Mouse (Mus musculus) right cerebral cortex, postnatal 4 days (tissue): ENCODE measurements around the gene Tada2b.

Source experiments
- DNase-seq: peaks from one replicate; pipeline ENCODE4 v3.0.0-alpha.2; 2022

Tada2b gene

DNA sequence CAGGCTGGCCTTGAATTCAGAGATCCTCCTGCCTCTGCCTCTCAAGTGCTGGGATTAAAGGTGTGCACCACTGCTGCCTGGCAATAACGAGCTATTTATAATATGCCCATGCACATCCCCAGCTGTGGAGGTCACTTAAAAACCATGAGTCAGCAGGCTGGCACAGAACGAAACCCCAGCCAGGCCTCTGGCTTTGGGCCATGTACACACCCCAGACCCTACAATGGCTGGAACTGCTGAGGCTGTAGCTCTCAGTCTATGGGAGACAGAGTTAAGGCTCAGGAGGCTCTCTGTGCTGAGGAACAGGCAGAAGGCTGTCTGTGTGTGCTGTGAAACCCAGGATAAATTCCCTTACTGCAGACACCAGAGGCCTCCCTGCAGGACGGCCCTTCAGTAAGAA is 43.3 kb downstream of the Tada2b start:
- no peak for DNase-seq

DNA sequence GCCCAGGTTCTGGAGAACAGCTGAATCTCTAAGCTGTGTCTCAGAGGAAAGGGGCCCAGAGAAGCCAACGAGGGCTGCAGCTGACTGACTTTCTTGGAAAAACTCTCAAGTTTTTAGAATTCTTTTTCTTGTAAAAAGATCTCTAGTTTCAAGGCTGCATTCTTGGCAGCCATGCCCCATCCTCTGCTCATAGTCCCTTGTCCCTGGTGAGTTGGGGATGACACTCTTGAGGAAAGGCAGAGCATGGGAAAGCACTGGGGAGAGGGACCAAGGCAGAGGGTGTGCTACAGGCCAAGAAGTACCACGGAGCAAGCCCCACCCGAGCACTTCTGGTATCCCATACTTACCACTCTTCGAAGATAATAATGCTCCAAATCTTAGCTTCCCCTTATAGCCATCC is 47.2 kb downstream of the Tada2b start:
- no peak for DNase-seq

DNA sequence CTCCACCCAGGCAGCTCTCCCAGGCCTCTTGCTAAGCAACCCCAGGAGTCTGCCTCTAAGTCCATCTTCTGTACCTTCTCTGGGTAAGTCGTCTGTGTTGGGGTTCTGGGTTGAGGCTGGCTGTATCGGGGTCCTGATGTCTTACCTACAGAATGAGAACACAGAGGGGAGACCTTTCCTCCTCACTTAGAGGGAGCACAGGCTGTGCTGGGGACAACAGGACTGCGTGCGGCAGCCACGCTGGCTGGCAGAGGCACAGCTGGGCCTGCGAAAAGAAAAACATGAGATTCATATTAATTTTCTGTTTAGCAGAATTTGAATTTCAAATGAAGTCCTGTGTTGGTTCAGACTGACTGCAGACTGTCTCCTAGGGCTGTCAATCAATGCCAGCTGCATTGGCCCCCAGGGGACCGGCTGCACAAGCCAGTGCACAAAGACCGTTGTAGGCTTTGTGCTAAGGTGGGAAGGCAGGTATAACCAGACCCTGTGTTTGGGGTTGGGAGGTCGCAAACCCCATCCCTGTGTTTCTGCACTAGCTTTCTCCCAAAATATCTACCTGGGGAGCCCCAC is 49.6 kb downstream of the Tada2b start:
- no peak for DNase-seq

DNA sequence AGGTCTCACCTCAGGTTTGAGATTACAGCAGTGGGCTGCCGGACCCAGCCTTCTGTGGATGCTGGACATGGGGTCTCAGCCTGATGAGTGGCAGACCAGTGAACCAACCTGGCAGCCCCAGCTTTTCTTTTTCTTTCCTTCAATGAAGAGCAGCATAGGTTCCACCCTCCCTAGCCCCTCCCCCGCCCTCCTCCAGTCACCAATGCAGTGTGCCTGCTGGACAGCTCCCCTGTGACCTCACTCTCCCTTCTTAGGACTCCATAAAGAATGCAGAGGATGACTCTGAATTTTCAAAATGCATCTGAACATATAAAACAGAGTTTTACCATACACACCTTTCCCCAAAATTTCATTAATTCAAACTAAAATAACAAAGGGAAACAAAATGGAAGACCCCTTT is 52.4 kb downstream of the Tada2b start:
- DNase-seq = no peak

DNA sequence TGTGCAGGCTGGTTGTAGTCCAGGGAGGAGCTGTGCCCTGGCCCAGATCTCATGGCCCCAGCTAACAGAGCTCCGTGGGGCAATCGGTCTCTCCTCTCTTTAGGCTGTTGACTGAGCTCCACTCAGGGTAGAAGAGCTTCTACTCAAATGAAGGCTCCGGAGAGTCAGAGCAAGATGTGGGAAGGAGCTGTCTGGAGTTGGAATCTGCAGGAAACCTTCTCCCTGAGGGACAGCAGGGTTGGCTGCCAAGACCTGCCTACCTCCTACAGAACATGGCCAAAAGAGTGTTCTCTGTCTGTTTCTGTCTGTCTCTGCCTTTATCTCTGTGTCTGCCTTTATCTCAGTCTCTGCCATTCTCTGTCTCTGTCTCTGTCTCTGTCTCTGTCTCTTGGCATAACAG is 54.5 kb downstream of the Tada2b start:
- DNase-seq = no peak

DNA sequence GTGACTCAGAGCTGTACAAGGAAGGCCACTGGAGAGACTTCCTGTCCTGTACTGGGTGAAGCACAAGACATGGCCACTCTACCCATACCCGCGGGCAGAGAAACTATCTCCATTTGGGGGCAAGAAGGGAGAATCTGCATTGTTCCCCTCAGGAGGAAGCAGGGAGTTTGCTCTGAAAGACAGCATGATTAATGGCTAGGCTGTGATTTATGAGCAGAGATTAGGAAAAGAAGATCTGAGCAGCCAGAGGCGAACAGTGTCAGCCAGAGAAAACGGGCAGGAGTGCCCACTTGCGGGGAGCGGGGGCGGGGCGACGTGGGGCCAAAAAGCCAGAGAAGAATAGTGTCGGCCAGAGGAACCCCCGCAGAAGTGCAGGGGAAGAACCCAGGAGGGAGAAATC is 56.3 kb downstream of the Tada2b start:
- DNase-seq = no peak

DNA sequence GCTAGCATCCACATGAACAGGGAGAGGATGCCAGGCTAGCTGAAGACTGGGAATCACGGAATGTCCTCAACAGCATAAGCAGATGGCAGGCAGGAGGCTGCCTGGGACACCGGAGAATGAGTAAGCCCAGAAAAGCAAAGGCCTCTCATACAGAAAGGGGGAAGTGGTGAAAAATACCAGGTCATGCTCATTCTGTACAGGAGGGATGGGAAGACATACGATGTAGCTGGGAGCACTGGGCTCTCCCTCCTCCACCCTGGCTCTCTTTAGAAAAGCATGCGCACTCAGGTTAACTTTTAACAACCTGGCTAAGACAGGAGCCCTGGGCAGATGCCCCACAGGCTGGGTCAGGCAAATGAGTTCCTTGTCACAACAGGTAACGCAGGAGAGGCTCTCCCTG is 57.7 kb downstream of the Tada2b start:
- DNase-seq = no peak

DNA sequence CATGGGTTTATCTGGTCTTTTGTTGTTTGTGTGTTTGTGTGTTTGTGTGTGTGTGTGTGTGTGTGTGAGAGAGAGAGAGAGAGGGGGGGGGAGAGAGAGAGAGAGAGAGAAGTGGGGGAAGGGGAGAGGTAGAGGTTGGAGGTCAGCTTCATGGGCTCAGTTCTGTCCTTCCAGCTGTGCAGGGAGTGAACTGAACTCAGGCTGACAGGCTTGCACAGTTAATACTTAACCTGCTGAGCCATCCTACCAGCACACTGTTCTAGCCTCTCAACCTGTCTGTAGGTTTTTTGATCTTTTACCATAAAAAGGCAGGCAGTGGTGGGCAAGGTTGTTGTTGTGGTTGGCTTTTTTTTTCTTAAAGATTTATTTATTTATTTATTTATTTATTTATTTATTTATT is 59.4 kb downstream of the Tada2b start:
- DNase-seq = no peak
